Mouse (Mus musculus) erythroid progenitor cell, adult 5-6 weeks (primary cell): Measurements from ENCODE around the gene Slc38a7. TPM values are rescaled to one million over a fixed set of nuclear protein-coding genes. Genes with fewer than 3 reads are reported as not detected.

ENCODE experiments used
- ATAC-seq: replicated peaks from 2 replicates; pipeline ENCODE4 v1.8.0; 2016; ENCODE audit warnings: moderate number of reproducible peaks, mild to moderate bottlenecking, moderate TSS enrichment, inconsistent platforms; ENCODE audit not compliant: poor library complexity, low FRiP score, severe bottlenecking
- total RNA-seq, 2 experiments: library from RNA; stranded (forward) in 1 of 2; stranded (reverse) in 1 of 2; fragments of 150-400 nt in 1 of 2; fragments of 186-747, 209-891 nt in 1 of 2; gene quantifications; 2 replicates each; pipeline versions ENCODE4 v1.2.3 to v1.2.4; 2015 to 2017; ENCODE audit warnings: low replicate concordance in 2 of 2

Slc38a7 gene
- total RNA-seq, 2 experiments from 2014 or later = 1.9 to 2.9 TPM

- no peak for ATAC-seq
Observed at GRCm38 (mm10) chr8:95852290-95852689, 1.0 kb downstream of the Slc38a7 start.

GRCm38 (mm10) chr8:95850326-95850725, 3.0 kb downstream of the Slc38a7 start:
- no peak for ATAC-seq

GRCm38 (mm10) chr8:95848734-95849464, 4.4 kb downstream of the Slc38a7 start:
- no peak for ATAC-seq

GRCm38 (mm10) chr8:95848061-95848551, 5.2 kb downstream of the Slc38a7 start:
- ATAC-seq = no peak

GRCm38 (mm10) chr8:95845026-95845425, 8.3 kb downstream of the Slc38a7 start:
- no peak for ATAC-seq

- no peak for ATAC-seq
Observed at GRCm38 (mm10) chr8:95843968-95844367, 9.4 kb downstream of the Slc38a7 start.

GRCm38 (mm10) chr8:95841436-95841835, 11.9 kb downstream of the Slc38a7 start:
- ATAC-seq = no peak

GRCm38 (mm10) chr8:95839289-95839688, 14.1 kb downstream of the Slc38a7 start:
- no peak for ATAC-seq

GRCm38 (mm10) chr8:95837266-95837665, 16.1 kb downstream of the Slc38a7 start:
- no peak for ATAC-seq

GRCm38 (mm10) chr8:95835891-95836290, 17.4 kb downstream of the Slc38a7 start:
- no peak for ATAC-seq

GRCm38 (mm10) chr8:95833435-95833984, 19.8 kb downstream of the Slc38a7 start:
- no peak for ATAC-seq

GRCm38 (mm10) chr8:95832603-95833434, 20.5 kb downstream of the Slc38a7 start:
- peak; percentile 83 for ATAC-seq

GRCm38 (mm10) chr8:95830144-95830543, 23.2 kb downstream of the Slc38a7 start:
- ATAC-seq = no peak

GRCm38 (mm10) chr8:95825162-95825561, 28.2 kb downstream of the Slc38a7 start, which contains the start of gene Sap18b:
Gene Sap18b (plus strand): TSS chr8:95825346.
- ATAC-seq = peak; percentile 91

GRCm38 (mm10) chr8:95822699-95823098, 30.6 kb downstream of the Slc38a7 start:
- no peak for ATAC-seq

GRCm38 (mm10) chr8:95822096-95822495, 31.2 kb downstream of the Slc38a7 start:
- no peak for ATAC-seq

- ATAC-seq = no peak
Observed at GRCm38 (mm10) chr8:95821266-95821665, 32.1 kb downstream of the Slc38a7 start.

GRCm38 (mm10) chr8:95818211-95818610, 35.1 kb downstream of the Slc38a7 start:
- ATAC-seq = no peak

- ATAC-seq = no peak
Observed at GRCm38 (mm10) chr8:95817597-95817996, 35.7 kb downstream of the Slc38a7 start.

GRCm38 (mm10) chr8:95816044-95816708, 37.2 kb downstream of the Slc38a7 start:
- ATAC-seq = no peak
